Mouse (Mus musculus) cerebellum, postnatal 36 days (tissue): ENCODE data around the gene Bag3.
A peak's percentile ranks its signal among the peaks of the same experiment; 100 is the strongest.

Source experiments
- DNase-seq, 2 experiments: peaks; one replicate each; pipeline ENCODE4 v3.0.0; 2021 to 2022; ENCODE audit warnings: mixed read lengths in 2 of 2

Bag3 gene

DNA sequence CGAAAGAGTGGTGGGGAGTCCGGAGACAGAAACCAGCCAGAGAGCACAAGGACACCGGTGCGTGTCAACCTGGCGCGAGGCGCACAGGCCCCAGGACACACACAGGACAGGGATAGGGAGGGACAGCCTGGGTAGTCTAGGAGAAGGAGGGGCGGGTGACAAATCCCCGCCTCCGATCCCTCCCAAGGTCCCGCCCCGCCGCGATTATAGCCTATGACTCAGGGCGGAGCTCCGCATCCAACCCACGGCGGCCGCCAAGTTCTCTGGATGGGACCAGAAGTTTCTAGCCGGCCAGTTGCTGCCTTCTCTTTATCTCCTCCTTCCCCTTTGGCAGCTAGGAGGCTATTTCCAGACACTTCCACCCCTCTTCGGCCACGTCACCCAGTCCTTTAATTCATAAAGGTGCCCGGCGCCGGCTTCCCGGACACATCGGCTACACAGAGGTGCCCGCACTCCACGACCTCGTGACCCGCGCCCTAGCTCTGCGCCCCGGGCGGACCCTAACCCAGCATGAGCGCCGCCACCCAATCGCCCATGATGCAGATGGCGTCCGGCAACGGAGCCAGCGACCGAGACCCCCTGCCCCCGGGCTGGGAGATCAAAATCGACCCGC, at the start of gene Bag3:
TSS of gene Bag3 (plus strand) at position 268 of the 613 bp plus-strand sequence.
- DNase-seq, result peak; percentile 75 to 78

DNA sequence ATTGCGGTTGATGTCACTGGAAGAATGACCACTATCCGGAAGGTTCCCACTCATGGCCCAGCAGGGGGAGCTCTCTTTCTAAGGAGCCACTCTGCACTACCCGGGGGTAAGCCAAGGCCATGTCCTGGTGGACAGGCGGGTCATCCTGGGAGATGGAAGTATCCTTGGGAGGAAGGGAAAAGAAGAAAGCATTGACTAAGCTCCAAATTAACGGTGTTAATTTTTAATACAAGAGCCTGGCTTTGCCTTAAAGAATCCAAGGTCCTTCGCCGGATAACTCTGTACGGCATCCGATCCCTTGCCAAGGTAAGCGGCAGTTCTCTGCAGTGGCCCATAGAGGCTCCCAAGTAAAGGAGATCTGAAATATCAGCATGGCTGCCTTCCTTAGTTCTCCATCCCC, 49.1 kb upstream of the Bag3 start:
- peak; percentile 88 to 90 for DNase-seq

DNA sequence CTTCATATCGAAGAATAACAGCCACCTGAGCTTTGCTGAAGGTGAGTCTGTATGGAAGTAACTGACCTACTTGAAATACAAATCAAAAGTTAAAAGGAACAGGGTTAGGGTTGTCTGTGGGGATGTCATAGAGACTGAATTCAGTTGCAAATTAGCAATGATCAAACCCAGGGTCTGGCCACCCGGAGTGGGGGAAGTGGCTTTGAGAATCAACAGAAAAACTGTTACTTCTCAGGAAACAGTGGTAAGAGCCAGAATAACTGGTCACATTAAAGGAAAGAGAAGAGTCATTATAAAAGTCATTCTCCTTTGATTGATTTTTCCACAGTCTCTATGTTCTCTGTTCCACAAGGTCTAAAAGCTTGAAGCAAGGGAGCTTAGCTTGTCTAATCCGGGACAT, 34.4 kb upstream of the Bag3 start:
- DNase-seq, result no peak

DNA sequence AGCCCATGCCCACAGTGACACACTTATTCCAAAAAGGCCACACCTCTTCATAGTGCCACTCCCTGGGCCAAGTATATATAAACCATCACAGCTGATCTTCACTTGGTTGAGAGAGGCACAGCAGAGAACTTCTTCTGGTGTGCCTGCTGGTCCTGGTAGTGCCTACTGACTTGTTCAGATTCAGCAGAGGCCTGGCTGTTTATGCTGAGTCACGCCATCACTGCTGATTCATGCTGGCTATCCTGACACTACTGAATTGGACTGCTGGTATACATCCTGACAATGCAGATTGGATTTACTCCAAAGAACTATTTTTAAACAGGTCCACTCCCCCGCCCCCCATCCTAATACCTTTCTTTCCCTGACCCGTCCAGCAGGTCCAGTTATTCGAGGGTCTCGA, 28.9 kb upstream of the Bag3 start:
- no peak for DNase-seq

DNA sequence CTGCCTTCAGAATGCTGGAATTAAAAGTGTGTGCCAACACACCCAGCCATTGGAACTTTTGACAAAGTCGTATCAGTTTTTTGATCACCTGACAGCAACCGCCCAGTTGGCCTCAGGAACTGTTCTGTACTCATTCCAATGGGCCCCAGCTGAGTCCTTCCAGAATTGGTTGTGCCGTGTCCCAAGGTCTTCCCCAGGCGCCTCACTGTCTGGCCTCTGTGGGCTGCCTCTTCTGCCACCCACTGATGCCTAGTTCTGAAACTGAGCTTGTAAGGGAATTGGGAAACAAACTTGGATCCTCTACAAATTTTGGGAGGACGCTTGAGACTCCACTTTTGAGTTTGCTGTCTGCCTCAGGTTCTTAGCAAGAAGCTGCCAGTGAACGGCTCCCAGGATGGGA, 23.6 kb upstream of the Bag3 start:
- DNase-seq, result no peak

DNA sequence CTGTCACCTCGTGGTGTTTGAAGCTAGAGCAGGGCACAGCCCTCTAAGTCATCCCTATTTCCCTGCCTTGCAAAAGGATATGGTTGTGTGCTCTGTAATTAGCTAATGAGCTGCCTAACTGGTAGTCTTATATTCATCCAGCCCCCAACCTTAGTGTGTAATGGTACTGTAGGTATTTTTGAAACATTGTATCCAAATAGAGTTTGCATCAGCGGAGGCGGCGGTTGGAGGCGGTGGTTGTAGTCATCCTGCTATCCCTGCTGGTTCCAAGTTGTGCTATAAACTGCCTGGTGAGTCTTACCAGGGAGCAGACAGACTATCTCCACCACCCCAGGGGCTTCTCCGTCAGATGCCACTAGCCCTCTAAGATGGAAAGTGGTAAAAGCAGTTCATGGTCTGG, 19.3 kb upstream of the Bag3 start:
- DNase-seq, result no peak

DNA sequence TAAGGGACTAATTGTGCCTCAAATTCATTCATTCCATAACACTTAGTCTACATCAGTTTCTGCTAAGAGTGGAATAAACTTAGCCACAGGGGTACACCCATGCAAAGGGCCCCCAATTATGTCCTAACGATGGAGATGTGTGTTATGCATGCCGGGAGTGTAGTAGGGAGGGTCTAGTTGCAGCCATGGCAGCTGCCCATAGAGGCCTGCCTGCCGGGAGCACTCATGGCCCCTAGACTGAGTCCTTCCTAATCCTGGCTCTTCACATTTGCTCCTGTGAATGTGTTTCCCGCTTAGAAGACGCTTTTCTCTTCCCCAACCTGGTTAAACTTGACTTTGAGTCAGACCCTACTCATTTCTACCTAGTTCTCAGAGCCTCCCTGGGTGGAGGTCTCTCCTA, 11.5 kb upstream of the Bag3 start:
- DNase-seq, result no peak

DNA sequence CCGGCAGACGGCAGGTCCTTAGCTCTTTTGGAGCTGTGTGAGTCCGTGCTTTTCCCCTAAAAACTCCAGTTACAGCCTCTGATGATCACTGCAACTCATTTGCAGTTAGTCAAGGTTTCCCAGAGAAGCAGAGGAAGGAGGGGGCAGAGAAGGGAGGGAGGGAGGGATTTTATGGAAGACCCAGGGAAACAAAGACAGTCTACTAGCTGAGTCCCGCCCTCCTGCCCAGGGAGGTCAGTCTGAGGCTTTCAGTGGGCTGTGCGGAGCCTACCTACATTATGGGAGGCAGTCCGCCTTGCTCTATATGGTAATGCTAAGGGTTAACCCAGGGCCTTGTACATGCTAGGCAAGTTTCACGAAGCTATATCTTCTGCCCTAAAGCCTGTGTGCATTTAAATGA, 9.9 kb upstream of the Bag3 start:
- no peak for DNase-seq

DNA sequence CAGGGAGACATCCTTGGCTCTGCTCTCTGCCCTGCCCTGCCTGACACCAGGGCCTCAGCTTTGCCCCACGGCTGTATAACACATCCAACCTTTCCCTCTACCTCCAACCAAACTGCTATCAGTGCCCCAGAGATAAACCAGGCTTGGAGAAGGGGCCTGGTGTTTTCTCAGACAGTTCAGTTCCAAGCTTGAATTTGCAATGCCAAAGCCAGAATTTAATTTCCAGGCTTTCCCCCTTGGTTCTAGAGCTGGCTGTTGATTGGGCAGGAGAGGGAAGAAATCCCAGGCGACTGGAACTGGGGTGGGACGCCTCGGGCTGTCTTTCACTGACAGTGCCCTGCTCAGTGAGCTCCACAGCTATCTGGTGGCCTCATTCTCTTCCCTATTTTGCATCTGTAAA, 9.1 kb upstream of the Bag3 start:
- DNase-seq, result no peak

DNA sequence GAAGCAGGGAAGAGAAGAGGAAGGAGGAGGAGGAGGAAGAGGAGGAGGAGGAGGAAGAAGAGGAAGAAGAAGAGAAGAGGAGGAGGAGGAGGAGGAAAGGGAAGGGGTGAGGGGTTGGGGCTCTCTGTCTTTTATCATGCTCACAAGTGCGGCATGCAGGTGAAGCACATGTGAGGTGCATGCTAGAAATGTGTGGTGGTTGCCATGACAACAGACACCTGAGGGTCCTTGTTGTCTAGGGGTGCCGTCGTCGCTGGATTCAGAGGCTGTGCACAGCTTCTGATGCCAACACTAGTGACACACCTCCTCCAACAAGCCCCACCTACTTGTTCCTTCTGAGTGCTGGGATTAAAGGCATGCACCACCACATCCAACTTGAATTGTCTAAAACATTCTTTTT, 7.1 kb upstream of the Bag3 start:
- no peak for DNase-seq

DNA sequence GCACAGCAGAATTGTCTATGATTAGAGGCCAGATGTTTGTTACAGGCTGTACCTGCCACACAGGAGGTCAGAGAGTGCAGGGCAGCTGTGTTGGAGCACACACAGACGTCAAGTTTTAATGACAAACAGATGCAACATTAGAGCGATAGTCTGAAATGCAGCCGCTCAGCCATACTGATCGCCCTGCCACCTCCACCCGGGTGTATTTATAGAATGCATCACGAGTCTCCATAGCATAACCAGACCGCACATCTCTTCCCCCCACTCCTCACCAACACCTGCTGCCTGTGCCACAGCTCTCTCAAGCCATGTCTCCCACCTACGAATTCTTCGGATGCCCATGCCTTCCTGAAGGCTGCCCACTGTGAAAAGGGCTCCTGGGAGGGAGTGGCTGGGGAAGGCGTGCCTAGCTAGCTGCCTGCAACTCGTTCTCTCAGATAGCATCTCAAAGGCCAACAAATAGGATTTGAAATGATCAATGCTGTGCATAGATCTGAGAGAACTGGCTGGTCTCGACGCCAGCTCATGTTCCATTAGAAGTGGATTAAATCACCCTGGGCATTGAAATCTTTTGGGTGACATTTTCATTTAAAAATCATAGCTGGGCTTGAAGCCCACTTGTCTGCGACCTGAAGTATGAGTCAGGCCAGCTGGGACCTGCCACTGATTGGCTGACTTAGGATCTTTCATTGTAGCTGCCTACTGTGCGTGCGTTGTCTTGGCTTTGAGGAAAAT, 3.9 kb upstream of the Bag3 start:
- DNase-seq, result no peak

DNA sequence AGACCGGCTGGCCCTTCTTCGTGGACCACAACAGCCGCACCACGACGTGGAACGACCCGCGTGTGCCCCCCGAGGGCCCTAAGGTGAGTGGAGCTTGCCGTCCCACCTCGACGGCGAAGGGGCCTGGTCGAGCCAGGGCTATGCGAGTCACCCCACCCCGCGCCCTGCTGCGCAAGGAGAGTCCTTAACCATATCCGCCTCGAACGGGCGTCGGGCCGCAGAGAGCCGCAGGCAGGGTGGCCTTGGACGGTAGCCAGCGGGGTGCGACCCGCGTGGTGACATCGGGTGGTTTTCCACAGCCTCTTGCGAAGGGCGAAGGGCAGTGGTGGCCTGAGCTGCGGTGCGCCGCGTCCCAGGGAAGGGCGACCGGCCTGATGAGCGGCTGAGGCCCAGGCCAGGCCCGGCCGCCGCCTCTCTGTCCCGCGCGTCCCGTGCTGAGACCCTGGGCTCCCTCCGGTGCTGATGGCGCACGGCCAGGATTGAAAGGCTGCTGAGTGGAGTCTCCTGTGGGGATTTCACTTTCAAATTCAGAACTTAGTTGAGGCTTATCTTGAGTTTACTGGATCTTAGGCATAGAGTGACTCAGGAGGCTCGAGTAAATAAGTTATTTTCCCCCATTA, 656 bp downstream of the Bag3 start:
- peak; percentile 39 to 42 for DNase-seq

DNA sequence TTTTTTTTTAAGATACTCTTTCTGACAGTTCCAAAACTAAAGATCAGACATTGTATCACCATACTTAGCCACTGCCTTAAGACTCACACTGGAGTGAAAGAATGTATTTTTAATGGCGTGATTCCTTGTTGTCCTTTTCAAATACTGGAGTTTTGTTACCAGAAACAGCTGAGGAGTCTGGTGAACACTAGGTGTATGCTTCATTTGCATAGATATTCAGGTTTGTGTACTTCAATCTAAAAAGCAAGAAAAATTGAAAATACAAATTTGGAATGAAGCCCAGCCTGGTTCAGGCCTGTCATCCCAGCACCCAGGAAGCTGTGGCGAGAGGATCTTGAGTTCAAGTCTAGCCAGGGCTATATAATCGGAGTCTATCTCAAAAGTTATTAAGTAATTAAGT, 1.2 kb downstream of the Bag3 start:
- DNase-seq, result no peak

DNA sequence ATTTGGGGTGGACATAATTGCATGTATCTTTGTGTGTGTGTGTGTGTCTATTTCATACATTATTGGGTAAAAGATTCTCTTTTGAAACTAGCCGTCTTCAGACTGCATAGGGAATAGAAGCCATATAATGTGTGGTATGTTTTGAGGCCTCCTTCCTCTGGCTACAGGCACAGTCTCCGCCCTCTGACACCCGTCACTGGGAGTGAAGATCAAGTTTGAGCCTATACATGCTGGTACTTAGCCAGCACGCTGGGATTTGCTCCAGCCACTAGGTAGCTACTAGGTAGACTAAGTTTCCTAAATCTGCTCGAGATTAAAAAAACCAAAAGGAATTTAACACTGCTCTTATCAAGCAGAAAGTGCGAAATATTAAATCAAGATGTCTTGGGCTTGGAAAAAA, 3.2 kb downstream of the Bag3 start:
- DNase-seq, result no peak

DNA sequence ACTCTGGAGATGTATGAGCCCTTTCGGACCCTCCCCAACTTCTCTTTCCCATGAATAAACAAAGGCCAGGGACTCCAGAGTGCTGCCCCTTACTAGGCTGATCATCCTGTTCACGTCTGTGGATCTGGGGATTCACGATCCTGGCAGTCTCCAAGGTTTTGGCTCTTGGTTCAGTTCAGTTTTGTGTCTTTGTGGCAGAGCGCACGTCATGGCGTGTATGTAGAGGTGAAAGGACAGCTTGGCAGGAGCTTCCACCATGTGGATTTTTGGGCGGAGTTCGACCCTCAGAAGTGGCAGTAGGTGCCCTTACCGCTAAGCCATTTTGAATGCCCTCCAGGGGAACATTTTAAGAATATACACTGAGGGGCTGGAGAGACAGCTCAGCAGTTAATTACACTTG, 5.2 kb downstream of the Bag3 start:
- DNase-seq, result no peak

DNA sequence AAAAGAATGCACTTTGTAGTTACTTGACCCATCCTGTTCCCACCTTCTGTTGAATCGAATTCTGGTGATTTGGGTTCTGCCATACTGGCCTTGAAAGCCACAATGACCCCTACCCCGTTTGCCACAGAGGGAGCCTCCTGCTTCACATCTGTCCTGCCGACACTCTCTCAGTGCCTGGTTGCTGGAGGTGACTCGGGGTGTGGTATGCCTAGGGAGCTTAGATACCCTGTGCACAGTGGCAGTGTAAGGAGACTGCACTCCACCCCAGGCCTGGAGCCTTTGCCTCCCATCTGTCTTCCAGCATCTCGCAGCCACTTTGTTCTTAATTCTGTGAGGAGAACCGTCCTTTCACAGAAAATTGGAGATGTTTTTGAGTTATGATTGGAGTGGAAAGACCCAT, 5.7 kb downstream of the Bag3 start:
- no peak for DNase-seq

DNA sequence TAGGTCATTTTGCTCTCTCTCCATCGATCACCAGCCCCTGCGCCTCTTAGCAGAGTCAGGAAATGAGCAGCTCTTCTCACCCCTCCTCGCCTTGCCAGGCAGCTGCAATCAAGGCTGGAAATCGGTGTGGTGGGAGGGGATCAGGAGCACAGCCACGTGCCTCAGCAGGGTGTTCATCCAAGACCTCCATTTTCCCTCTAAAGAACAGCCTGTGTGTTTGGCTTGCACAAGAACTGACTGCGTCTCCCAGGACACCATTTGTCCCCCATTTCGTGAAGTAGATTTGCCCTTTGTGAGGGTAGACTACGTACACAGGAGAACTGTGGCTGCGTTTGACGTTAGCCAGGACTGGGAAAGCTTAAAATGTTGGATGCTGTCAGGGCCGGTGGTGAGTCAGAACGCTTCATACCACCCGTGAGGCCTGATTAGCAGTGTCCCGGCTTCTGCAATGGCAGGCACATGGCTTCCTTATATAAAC, 6.2 kb downstream of the Bag3 start:
- peak in 1 of 2 experiments; percentile 34 for DNase-seq

DNA sequence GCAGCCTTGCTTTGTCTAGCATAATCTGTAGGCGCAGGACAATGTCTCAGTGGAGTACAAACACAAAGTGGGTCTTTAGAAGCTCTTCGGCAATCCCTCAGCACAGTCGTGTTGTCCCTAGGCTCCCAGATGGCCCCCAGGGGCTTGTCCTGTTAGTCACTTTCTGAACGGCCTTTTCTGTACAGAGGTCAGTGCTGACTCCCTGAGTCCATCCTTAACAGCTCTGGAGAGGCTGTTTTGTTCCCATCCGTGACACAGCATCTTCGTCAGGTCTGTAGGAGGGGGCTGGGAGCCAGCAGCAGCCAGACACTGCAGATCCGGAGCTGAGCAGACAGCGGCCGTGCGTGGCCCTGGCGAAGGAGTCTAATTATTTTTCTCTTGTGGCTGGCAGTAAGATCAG, 7.6 kb downstream of the Bag3 start:
- DNase-seq, result peak in 1 of 2 experiments; percentile 26

DNA sequence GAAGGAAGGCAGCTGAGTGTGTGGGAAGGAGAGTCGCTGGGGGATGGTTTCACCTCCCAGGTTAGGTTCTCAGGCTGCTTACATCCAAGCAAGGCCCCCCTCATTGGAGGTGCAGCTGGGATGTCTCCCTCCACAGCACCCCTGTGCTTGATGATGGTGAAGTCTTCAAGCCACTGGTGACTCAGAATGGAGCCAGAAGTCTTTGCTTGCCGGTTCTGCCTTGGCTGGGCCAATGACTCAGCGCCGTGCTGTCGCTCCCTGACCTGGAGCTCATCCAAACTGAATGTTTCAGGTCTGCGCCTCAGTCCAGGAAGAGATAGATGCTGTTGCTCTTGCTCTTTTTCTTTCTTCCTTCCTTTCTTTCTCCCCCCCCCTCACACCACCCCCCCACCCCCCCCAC, 8.5 kb downstream of the Bag3 start:
- peak; percentile 70 to 79 for DNase-seq

DNA sequence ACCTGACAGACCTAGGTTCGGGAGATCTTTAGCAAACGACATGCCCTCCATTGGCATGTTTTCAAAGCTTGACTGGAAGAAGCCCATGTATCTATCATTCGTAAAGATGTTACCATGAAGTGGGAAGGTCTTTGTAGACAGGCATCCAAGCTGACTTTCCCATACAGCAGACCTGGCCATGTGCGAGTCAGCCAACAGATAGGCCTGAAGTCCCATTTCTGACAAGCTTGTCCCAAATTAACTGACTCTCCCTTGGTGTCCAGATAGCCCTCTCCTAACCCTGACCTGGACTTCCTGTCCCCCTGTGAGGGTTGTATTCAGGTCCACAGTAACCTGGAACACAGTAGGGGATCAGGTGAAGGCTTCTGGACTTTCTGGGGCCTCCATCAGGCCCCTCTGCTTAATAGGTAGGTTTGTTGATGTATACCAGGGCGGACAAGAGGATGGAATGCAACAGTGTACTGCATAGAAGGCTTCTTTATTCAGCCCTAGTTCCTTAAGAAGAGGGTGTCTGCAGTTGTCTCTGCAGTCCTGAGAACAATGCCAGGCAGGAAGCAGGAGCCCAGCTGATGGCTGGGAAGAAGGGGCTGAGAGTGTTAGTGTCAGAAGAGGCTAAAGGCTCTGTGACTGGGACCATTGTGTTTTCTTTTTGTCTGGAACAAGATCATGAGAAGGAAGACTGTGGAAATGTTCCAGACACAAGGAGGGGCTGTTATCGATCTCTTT, 9.2 kb downstream of the Bag3 start:
- peak in 1 of 2 experiments; percentile 25 for DNase-seq

DNA sequence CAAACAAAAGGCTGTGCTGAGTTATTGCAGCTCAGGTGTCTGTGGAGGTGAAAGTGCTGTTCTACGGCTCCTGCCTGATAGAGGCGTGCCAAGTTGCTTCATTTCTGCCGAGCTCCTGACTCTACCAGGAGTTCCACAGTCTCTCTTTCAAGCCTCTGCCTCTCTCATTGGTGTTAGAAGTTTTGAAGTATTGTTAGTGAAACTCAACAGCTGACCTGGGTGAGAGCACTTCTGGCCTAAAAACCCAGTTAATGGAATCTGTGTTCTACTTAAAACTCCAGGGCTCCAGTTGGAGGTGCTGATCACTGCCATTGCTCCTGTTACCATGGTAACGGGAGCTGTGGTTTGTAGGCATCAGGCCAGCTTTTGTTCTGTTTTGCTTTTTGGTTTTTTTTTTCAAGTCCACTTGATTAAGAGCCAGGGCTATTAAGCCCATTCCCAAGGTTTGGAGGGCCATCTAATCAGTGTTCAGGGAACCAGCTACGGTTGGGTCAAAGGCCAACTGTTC, 11.6 kb downstream of the Bag3 start:
- no peak for DNase-seq

DNA sequence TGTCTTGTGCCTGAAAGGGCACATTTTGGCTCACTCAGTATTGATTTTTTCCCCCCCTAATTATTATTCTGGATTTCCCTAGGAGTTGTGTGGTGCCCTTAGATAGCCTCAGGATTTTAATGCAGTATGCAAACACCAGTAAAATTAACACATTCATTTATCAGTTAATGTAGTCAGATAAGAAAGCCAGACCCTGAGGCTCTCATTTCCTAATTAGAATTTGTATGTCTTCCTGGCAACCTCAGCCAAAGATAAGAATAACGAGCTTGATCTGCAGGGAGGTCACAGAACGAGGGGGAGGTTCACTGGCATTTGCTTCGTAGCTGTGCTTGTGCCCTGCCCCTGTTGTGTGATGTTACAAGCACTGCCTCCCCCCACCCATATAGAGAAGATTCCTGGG, 12.7 kb downstream of the Bag3 start:
- no peak for DNase-seq

DNA sequence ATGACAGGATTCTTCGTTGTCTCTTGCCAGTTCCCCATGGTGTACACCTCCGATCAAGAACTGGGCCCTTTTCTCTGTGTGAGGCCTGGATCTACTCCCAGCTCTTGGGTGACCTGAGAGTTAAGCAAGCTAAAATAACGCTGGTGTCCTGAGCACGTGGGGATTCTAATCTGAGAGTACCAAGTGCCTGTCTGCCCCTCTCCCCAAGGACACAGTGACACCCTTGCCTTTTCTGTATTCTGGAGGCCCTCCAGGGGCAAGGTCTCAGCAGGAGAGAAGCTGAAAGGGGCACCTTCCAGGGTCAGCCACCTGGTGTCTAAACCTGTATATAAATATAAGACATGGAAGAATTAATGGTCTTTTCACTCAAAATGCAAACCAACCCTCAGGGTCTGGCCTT, 14.3 kb downstream of the Bag3 start:
- DNase-seq, result no peak
